Mouse (Mus musculus) liver, embryonic 14.5 days (tissue): ENCODE results near the gene Lrig2. TPM values are rescaled to one million over a fixed set of nuclear protein-coding genes. Genes with fewer than 3 reads are reported as not detected.

Source experiments
- ATAC-seq: fragments of 200-750 bp; cut with Nextera tagmentation; 2 replicates; pipeline ENCODE4 v1.8.0; 2017; ENCODE audit warnings: moderate number of reproducible peaks, mild to moderate bottlenecking, moderate library complexity; ENCODE audit not compliant: insufficient read depth
- DNase-seq, 3 experiments: peaks; one replicate each; pipeline ENCODE4 v3.0.0-alpha.2; 2012 to 2013; ENCODE audit warnings: low read depth in 3 of 3, low spot score in 3 of 3
- H3K27ac ChIP-seq: fragments of 300-500 bp; sonication (generic); 2 replicates; pipeline ENCODE4 v1.5.1; 2014; ENCODE audit warnings: moderate library complexity, mild to moderate bottlenecking, control low read depth, inconsistent platforms
- H3K27me3 ChIP-seq: fragments of 300-500 bp; sonication (generic); 2 replicates; pipeline ENCODE4 v1.6.1; 2014; ENCODE audit warnings: mild to moderate bottlenecking, low read length, moderate library complexity; ENCODE audit not compliant: control insufficient read depth, insufficient read depth
- H3K36me3 ChIP-seq: fragments of 300-500 bp; sonication (generic); replicated peaks from 2 replicates; pipeline ENCODE4 v1.6.1; 2014; ENCODE audit warnings: low read depth; ENCODE audit not compliant: control insufficient read depth, insufficient read depth
- H3K4me1 ChIP-seq, 2 experiments: fragments of 200-500 bp in 1 of 2; fragments of 300-500 bp in 1 of 2; sonication (generic) in 1 of 2; replicated peaks; 2 replicates each; pipeline ENCODE4 v1.6.1; 2012 to 2014; ENCODE audit warnings: antibody characterized with exemption in 1 of 2, inconsistent platforms in 1 of 2, low read length in 1 of 2; ENCODE audit not compliant: control insufficient read depth in 2 of 2, insufficient read depth in 2 of 2
- H3K4me2 ChIP-seq: fragments of 300-500 bp; sonication (generic); 2 replicates; pipeline ENCODE4 v1.6.1; 2014; ENCODE audit warnings: low read depth, mild to moderate bottlenecking, control low read depth, moderate library complexity
- H3K4me3 ChIP-seq, 2 experiments: fragments of 200-500 bp in 1 of 2; fragments of 300-500 bp in 1 of 2; sonication (generic) in 1 of 2; 2 replicates each; pipeline ENCODE4 v1.5.1; 2012 to 2014; ENCODE audit warnings: low read depth in 2 of 2, low read length in 2 of 2, mild to moderate bottlenecking in 2 of 2, control low read depth in 1 of 2, inconsistent platforms in 1 of 2, moderate library complexity in 1 of 2; ENCODE audit not compliant: insufficient read depth in 1 of 2
- H3K9ac ChIP-seq: fragments of 300-500 bp; sonication (generic); replicated peaks from 2 replicates; pipeline ENCODE4 v1.6.1; 2014; ENCODE audit warnings: mild to moderate bottlenecking, control low read depth, moderate library complexity
- H3K9me3 ChIP-seq: fragments of 300-500 bp; sonication (generic); 2 replicates; pipeline ENCODE4 v1.6.1; 2016; ENCODE audit warnings: low read length, mixed read lengths; ENCODE audit not compliant: control insufficient read depth
- CTCF ChIP-seq: IDR thresholded peaks from 2 replicates; pipeline ENCODE4 v1.5.1; 2016; ENCODE audit warnings: antibody characterized with exemption, low read depth, control low read depth
- EP300 ChIP-seq: IDR thresholded peaks from 2 replicates; pipeline ENCODE4 v1.6.1; 2016; ENCODE audit warnings: antibody characterized with exemption, low read depth
- WGBS: fragments of 180-500 bp; shearing (Covaris S2); extraction: QIAGEN DNeasy Blood & Tissue Kit; methylation state at CpG from one replicate; pipeline ENCODE4 v1.1.7; 2014; ENCODE audit not compliant: insufficient replicate concordance; 5-methylcytosine and 5-hydroxymethylcytosine counted together
- polyA plus RNA-seq, 2 experiments: library from polyadenylated mRNA; depleted of rRNA in 1 of 2; stranded (reverse) in 1 of 2; unstranded in 1 of 2; fragments of >200 nt; fragmentation: Nextera tagmentation in 1 of 2; extraction: Ambion mirVana in 1 of 2; gene quantifications; 2 replicates each; pipeline versions ENCODE4 v1.2.1 to v1.2.3; 2012 to 2014

The Lrig2 gene
- polyA plus RNA-seq, 2 experiments, result 1.9 to 3.1 TPM

DNA sequence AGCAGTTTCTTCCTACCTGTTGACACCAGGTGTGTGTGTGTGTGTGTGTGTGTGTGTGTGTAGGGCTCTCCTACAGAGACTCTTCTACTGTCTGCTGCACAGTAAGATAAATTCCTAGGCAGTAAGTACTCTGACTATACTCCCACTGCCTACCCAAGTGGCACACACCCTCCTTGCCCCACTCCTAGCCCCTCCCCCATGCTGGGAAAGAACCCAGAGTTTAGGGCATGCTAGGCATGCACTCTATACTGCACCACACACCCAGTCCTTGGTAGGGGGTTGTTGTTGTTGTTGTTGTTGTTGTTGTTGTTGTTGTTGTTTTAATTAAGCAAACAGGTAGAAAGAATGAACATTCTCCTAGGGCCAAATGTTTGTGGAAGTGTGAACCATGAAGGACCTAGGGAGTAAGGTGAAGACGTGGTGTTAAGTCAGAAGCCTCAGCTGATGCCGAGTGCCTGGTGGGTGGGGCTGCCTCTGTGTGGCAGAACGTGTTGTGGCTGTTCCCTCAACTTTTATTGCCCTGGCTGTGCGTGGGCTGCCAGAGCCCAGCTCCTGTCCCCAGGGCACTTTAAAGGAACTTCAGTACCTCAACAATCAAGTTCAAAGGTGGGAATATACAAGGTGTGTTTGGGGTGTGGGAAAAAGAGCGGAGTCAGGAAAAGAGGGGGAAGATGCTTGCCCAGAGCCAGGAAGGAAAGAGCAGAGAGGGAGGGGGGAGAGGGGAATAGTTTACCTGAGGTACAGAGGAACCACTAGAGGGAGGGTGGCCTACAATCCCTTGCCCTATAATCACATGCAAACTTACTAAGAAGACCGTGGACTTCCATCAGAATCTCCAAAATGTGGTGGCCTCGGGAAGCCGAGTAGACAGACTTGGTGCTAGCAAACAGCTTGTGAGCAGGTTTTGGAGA lies 152.2 kb downstream of the Lrig2 start:
- H3K27me3 ChIP-seq, result no peaks in the 10 kb centered on the region
- no peaks in the 10 kb centered on the region for H3K36me3 ChIP-seq
- WGBS, result 42% methylated on average over 8 of the region's 8 CpGs
- no peaks in the 10 kb centered on the region for H3K9me3 ChIP-seq
- H3K9ac ChIP-seq, result no peak overlapping the region
- DNase-seq (no peak), ATAC-seq (no peak)
- H3K4me3 ChIP-seq, result no peak overlapping the region
- H3K4me2 ChIP-seq, result no peak overlapping the region
- H3K27ac ChIP-seq, result no peak overlapping the region
- peaks cover 0 to 2% of the 10 kb centered on the region in 2 experiments; a peak in 1 of 4 replicates for H3K4me1 ChIP-seq
- no peak for TF ChIP-seq CTCF
- TF ChIP-seq EP300, result no peak

DNA sequence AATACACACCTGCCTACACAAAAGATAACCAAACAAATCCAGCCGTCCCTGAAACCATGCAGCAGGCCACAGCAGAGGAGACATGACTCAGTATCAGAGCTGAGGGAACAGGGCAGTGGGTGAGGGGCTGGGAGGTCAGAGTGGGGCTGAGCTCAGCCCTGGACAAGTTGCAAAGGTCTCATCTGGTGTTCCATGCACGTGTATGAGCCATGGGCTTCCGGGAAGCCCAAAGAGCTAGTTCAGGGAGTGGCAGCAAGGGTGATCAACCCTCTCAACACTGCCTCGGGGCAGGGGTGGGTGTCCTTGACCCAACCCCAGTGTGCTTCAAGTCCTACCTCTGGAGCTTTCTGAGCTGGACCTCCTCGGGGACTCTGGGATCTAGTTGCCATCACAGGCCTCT lies 153.0 kb downstream of the Lrig2 start:
- no peak for ATAC-seq
- no peaks in the 10 kb centered on the region for H3K36me3 ChIP-seq
- no peaks in the 10 kb centered on the region for H3K9me3 ChIP-seq
- H3K27ac ChIP-seq, result no peak overlapping the region
- 54% methylated on average over 5 of the region's 5 CpGs for WGBS
- H3K27me3 ChIP-seq, result no peaks in the 10 kb centered on the region
- no peak overlapping the region for H3K9ac ChIP-seq
- H3K4me1 ChIP-seq, result peaks cover 0 to 2% of the 10 kb centered on the region in 2 experiments; a peak in 1 of 4 replicates
- no peak overlapping the region for H3K4me3 ChIP-seq
- no peak overlapping the region for H3K4me2 ChIP-seq
- DNase-seq, result no peak
- TF ChIP-seq EP300, result no peak
- no peak for TF ChIP-seq CTCF

DNA sequence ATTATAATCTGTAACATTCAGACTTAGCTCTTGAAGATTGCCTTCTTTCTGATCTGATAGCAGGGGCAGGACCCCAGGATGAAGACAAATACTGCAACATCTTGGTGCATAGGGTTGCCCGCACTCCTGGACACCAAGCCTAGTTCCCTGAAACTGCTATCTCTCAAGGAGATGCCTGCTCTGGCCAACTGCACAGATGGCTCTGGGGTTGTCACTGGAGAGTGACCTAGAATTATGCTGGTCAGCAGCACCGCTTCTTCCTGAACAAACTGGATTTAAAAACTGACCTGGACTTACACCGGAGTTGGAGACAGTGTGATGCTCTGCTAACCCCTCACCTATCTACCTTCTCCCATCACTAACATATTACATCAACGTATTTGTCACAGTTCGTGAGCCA lies 155.6 kb downstream of the Lrig2 start:
- Histone ChIP-seq H3K4me1 (0 out of 4 replicates have a peak, but pooled peaks cover 0 to 2% of the 10 kb centered on the region in 2 experiments), H3K9me3 (no peaks in the 10 kb centered on the region), H3K36me3 (no peaks in the 10 kb centered on the region), H3K4me2 (no peak overlapping the region), H3K27ac (no peak overlapping the region), H3K9ac (no peak overlapping the region), H3K4me3 (no peak overlapping the region), H3K27me3 (no peaks in the 10 kb centered on the region)
- DNase-seq (no peak), ATAC-seq (no peak)
- TF ChIP-seq CTCF (no peak), EP300 (no peak)
- whole genome bisulfite sequencing, result 78% methylated on average over 5 of the region's 5 CpGs

GRCm38 (mm10) chr3:104353884-104354283 lies 157.8 kb downstream of the Lrig2 start:
- H3K27me3 ChIP-seq, result no peaks in the 10 kb centered on the region
- TF ChIP-seq CTCF, result no peak
- no peak for TF ChIP-seq EP300
- H3K27ac ChIP-seq, result no peak overlapping the region
- H3K9me3 ChIP-seq, result no peaks in the 10 kb centered on the region
- DNase-seq, result no peak
- ATAC-seq, result no peak
- H3K9ac ChIP-seq, result no peak overlapping the region
- no peak overlapping the region for H3K4me3 ChIP-seq
- H3K36me3 ChIP-seq, result no peaks in the 10 kb centered on the region
- H3K4me1 ChIP-seq, result no peaks in the 10 kb centered on the region
- WGBS, result 24% methylated on average over 3 of the region's 3 CpGs
- H3K4me2 ChIP-seq, result no peak overlapping the region

DNA sequence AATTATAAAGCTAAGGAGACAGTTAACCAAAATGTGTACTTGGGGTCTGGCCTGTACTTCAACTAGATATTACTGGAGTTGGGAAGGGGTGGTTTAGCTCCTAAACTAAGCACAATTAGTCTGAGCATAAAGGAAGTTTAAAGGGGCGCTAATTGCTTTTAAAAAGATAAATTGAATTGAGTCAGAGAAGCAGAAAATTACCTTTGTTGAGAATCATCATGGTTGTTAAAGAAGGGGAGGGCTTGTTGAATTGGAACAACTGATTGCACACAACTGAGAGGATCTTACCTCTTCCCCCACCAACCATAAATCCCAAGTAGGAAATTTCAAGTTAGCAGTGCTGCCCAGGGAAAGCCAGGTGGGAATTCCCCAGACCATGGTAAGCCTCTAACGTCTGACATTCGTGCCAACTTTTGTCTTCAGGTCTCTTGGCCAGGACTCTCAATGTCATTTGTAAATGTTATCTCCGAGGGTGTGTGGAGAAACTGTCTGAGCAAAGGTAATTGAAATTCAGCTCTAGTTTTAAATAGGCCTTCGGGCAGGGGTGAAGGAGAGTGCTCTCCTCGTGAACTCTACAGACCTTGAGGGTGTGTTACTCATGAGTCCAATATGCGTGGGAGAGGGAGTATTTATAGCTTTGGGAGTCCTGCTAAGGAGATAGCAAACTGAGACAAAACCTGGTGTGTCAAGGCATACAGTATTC lies 159.2 kb downstream of the Lrig2 start:
- H3K9me3 ChIP-seq, result no peaks in the 10 kb centered on the region
- H3K4me2 ChIP-seq, result no peak overlapping the region
- H3K36me3 ChIP-seq, result no peaks in the 10 kb centered on the region
- H3K9ac ChIP-seq, result no peak overlapping the region
- 54% methylated on average over 7 of the region's 7 CpGs for WGBS
- TF ChIP-seq EP300 (no peak), CTCF (no peak)
- no peak overlapping the region for H3K27ac ChIP-seq
- H3K27me3 ChIP-seq, result no peaks in the 10 kb centered on the region
- no peaks in the 10 kb centered on the region for H3K4me1 ChIP-seq
- DNase-seq (no peak), ATAC-seq (no peak)
- H3K4me3 ChIP-seq, result no peak overlapping the region
